Mouse (Mus musculus): Measurements from ENCODE around the gene Rarres1. TPM values are rescaled to one million over a fixed set of nuclear protein-coding genes. Genes with fewer than 3 reads are reported as not detected.

The Rarres1 gene
- total RNA-seq, 2 experiments from 2014 or later: 1.2 TPM

DNA sequence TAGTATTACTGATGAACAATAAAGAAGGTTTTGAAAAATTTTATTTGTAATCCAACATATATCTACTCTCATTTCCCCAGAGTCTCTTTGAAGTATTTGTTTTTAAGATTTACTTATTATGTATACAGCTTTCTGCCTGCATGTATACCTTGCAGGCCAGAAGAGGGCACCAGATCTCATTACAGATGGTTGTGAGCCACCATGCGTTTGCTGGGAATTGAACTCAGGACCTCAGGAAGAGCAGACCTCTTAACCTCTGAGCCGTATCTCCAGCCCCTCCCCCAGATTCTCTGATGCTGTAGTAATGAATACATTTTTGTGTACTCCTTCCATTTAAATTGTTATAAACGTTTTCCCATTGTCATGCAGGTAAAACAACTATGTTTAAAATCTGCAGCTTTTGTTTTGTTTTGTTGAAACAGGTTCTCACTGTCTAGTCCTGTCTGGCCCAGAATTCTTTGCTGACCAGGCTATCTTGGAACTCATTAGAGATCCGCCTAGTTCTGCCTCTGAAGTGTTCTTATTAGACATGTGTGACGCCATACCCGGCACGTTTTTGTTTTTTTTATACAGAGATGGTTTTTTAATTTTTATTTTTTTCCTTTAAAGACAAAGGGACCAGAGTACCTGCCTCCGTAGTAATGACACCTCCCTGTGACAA, 85.9 kb downstream of the Rarres1 start:
- no peak for DNase-seq
- intact Hi-C loops (cut with DNase I): loop anchor here (2.0 kb wide), 1 partner anchor 77 kb away; no protein-coding TSS in a partner anchor

Other genes with a start within 250 kb of the Rarres1 start
- gene Mlf1, start 141.4 kb downstream of the Rarres1 start, total RNA-seq (2021): 100 to 1,000 TPM; 441 to 460 TPM
- not detected for gene Gm17402, start 140.4 kb downstream of the Rarres1 start, total RNA-seq (2021)
- gene Gfm1, start 85.4 kb downstream of the Rarres1 start, total RNA-seq (2021): 100 to 1,000 TPM; 189 to 208 TPM
- 10 to 100 TPM; 21.6 to 23.1 TPM for gene Lxn, start 51.6 kb downstream of the Rarres1 start, total RNA-seq (2021)
- gene Mfsd1, start 67.2 kb upstream of the Rarres1 start, total RNA-seq (2021): 10 to 100 TPM; 40.0 to 42.8 TPM

All from heart, postnatal 10 days (tissue).